Mouse (Mus musculus) neural tube, embryonic 14.5 days (tissue): ENCODE data around the gene Cym. TPM values are rescaled to one million over a fixed set of nuclear protein-coding genes. Genes with fewer than 3 reads are reported as not detected.

Source experiments
- ATAC-seq: fragments of 200-750 bp; cut with Nextera tagmentation; 2 replicates; pipeline ENCODE4 v1.8.0; 2017; ENCODE audit warnings: low read depth, mild to moderate bottlenecking, moderate TSS enrichment, moderate library complexity
- H3K27ac ChIP-seq: fragments of 300-500 bp; sonication (generic); 2 replicates; pipeline ENCODE4 v1.5.1; 2014; ENCODE audit warnings: low read depth, mild to moderate bottlenecking, control low read depth, low read length, moderate library complexity, mixed read lengths
- H3K27me3 ChIP-seq: fragments of 300-500 bp; sonication (generic); 2 replicates; pipeline ENCODE4 v1.6.1; 2014; ENCODE audit warnings: low read length; ENCODE audit not compliant: control insufficient read depth, insufficient read depth
- H3K36me3 ChIP-seq: fragments of 300-500 bp; sonication (generic); 2 replicates; pipeline ENCODE4 v1.6.1; 2014; ENCODE audit warnings: low read length, mixed read lengths; ENCODE audit not compliant: control insufficient read depth, insufficient read depth
- H3K4me1 ChIP-seq: fragments of 300-500 bp; sonication (generic); 2 replicates; pipeline ENCODE4 v1.6.1; 2014; ENCODE audit warnings: low read length; ENCODE audit not compliant: control insufficient read depth, insufficient read depth
- H3K4me2 ChIP-seq: fragments of 300-500 bp; sonication (generic); 2 replicates; pipeline ENCODE4 v1.6.1; 2014; ENCODE audit warnings: mild to moderate bottlenecking, low read depth, low read length, control low read depth
- H3K4me3 ChIP-seq: fragments of 300-500 bp; sonication (generic); 2 replicates; pipeline ENCODE4 v1.5.1; 2014; ENCODE audit warnings: low read depth, low read length, control low read depth, mixed read lengths
- H3K9ac ChIP-seq: fragments of 300-500 bp; sonication (generic); replicated peaks from 2 replicates; pipeline ENCODE4 v1.6.1; 2014; ENCODE audit warnings: low read depth, mild to moderate bottlenecking, control low read depth, low read length, mixed read lengths
- H3K9me3 ChIP-seq: fragments of 300-500 bp; sonication (generic); 2 replicates; pipeline ENCODE4 v1.6.1; 2016; ENCODE audit warnings: low read length; ENCODE audit not compliant: control insufficient read depth
- WGBS: fragments of 180-500 bp; shearing (Covaris S2); extraction: QIAGEN DNeasy Blood & Tissue Kit; methylation state at CpG from one replicate; pipeline ENCODE4 v1.1.7; 2014; 5-methylcytosine and 5-hydroxymethylcytosine counted together
- polyA plus RNA-seq: library from polyadenylated mRNA; unstranded; fragments of >200 nt; fragmentation: Nextera tagmentation; extraction: Ambion mirVana; gene quantifications from 2 replicates; pipeline ENCODE4 v1.2.1, GENCODE M21; 2014

Cym gene
- polyA plus RNA-seq, 1 experiment from 2014 or later, result 0.39 TPM

DNA sequence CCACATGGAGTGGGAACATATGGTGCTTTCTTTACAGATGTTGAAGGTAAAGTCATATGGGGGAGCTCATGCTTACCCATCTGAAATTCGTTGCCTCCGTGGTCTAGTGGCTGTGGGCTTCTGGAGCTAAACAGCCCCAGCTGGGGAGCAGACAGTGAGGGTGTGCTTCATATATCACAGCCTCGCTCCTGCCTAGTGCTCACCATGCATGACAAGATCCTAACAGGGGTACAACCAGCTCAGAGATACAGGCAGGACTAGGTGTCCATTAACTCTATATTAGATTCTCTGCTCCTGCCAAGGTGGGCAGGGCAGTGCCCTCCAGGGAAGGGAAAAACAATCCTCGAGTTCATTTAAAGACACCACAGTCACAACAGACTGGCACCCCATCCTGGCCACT, 9.7 kb upstream of the Cym start:
- no peaks in the 10 kb centered on the region for H3K9me3 ChIP-seq
- H3K36me3 ChIP-seq, result no peaks in the 10 kb centered on the region
- WGBS, result 57% methylated on average over 4 of the region's 4 CpGs
- no peak for ATAC-seq
- no peak overlapping the region for H3K9ac ChIP-seq
- no peaks in the 10 kb centered on the region for H3K27me3 ChIP-seq
- no peak overlapping the region for H3K27ac ChIP-seq
- no peaks in the 10 kb centered on the region for H3K4me1 ChIP-seq
- no peak overlapping the region for H3K4me3 ChIP-seq
- H3K4me2 ChIP-seq, result no peak overlapping the region

GRCm38 (mm10) chr3:107230527-107230926, 9.0 kb upstream of the Cym start, which contains the start of gene A630076J17Rik:
TSS of gene A630076J17Rik (plus strand) at chr3:107230614.
- ATAC-seq, result no peak
- no peak within 1 kb of the TSS for H3K4me2 ChIP-seq
- 67% methylated on average over 1 of the region's 1 CpGs for WGBS

GRCm38 (mm10) chr3:107229822-107230221, 8.3 kb upstream of the Cym start:
- WGBS, result 79% methylated on average over 5 of the region's 5 CpGs
- Histone ChIP-seq H3K27ac (no peak overlapping the region), H3K9ac (no peak overlapping the region), H3K4me1 (no peaks in the 10 kb centered on the region), H3K27me3 (no peaks in the 10 kb centered on the region), H3K9me3 (no peaks in the 10 kb centered on the region), H3K36me3 (no peaks in the 10 kb centered on the region), H3K4me3 (no peak overlapping the region), H3K4me2 (no peak overlapping the region)
- ATAC-seq, result no peak

More at GRCm38 (mm10) chr3:107230527-107230926, 9.0 kb upstream of the Cym start, which contains the start of gene A630076J17Rik:
- H3K27me3 ChIP-seq, result no peaks in the 10 kb centered on the region
- no peak within 1 kb of the TSS for H3K27ac ChIP-seq
- no peaks in the 10 kb centered on the region for H3K4me1 ChIP-seq
- H3K36me3 ChIP-seq, result no peaks in the 10 kb centered on the region
- no peaks in the 10 kb centered on the region for H3K9me3 ChIP-seq
- H3K9ac ChIP-seq, result no peak within 1 kb of the TSS
- no peak within 1 kb of the TSS for H3K4me3 ChIP-seq

GRCm38 (mm10) chr3:107229221-107229620, 7.7 kb upstream of the Cym start:
- H3K4me1 ChIP-seq, result no peaks in the 10 kb centered on the region
- no peak for ATAC-seq
- H3K9me3 ChIP-seq, result no peaks in the 10 kb centered on the region
- H3K36me3 ChIP-seq, result no peaks in the 10 kb centered on the region
- 81% methylated on average over 5 of the region's 5 CpGs for WGBS
- no peak overlapping the region for H3K9ac ChIP-seq
- no peak overlapping the region for H3K27ac ChIP-seq
- H3K4me2 ChIP-seq, result no peak overlapping the region
- no peak overlapping the region for H3K4me3 ChIP-seq
- H3K27me3 ChIP-seq, result no peaks in the 10 kb centered on the region

DNA sequence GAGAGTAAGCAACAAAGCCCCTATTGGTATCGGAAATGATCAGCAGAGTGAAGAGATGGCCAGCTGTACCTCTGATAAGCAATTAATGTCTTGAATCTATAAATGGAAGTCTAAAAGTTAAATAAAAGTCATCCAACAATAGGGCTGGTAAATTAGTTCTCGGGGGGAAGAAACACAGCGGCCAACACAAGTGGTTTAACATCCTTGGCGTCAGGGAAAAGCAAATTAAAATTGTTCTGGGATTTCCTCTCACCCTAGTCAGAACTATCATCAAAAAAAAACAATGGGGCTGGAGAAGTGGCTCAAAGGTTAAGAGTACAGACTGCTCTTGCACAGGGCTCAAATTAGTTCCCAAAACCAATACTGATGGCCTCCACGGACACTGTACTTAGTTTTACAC, 4.3 kb upstream of the Cym start:
- no peak for ATAC-seq
- Histone ChIP-seq H3K4me1 (no peaks in the 10 kb centered on the region), H3K4me3 (no peak overlapping the region), H3K9me3 (no peaks in the 10 kb centered on the region), H3K9ac (no peak overlapping the region), H3K36me3 (no peaks in the 10 kb centered on the region), H3K27ac (no peak overlapping the region), H3K27me3 (no peaks in the 10 kb centered on the region), H3K4me2 (no peak overlapping the region)
- 86% methylated on average over 5 of the region's 5 CpGs for WGBS

DNA sequence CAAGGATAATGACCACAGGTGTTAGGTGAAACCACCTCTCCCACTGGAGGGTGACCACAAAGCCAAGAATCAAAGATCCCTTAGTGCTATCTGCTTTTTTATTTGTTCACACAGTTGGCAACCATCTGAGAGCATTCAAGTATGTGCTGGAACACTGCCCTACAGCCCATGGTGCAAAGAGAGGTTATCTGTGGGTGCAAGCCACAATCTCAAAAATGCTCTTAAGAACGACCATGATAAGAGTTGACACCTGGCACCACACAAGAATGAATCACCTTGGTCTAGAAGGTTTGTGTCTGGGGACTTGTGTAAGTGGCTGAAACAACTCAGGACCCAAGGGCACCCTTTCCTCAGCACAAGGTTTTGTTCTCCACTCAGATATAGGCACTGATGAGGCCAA, 1.7 kb upstream of the Cym start:
- no peaks in the 10 kb centered on the region for H3K36me3 ChIP-seq
- ATAC-seq, result no peak
- H3K4me3 ChIP-seq, result no peak overlapping the region
- no peak overlapping the region for H3K4me2 ChIP-seq
- no peak overlapping the region for H3K9ac ChIP-seq
- no peaks in the 10 kb centered on the region for H3K27me3 ChIP-seq
- H3K4me1 ChIP-seq, result no peaks in the 10 kb centered on the region
- no peak overlapping the region for H3K27ac ChIP-seq
- no peaks in the 10 kb centered on the region for H3K9me3 ChIP-seq
- WGBS, result 78% methylated on average over 1 of the region's 1 CpGs

GRCm38 (mm10) chr3:107218572-107218971, 3.0 kb downstream of the Cym start:
- ATAC-seq, result no peak
- H3K36me3 ChIP-seq, result no peaks in the 10 kb centered on the region
- no peaks in the 10 kb centered on the region for H3K27me3 ChIP-seq
- no peak overlapping the region for H3K4me2 ChIP-seq
- H3K4me1 ChIP-seq, result no peaks in the 10 kb centered on the region
- no peak overlapping the region for H3K27ac ChIP-seq
- no peaks in the 10 kb centered on the region for H3K9me3 ChIP-seq
- H3K4me3 ChIP-seq, result no peak overlapping the region
- WGBS, result 95% methylated on average over 7 of the region's 7 CpGs
- H3K9ac ChIP-seq, result no peak overlapping the region

GRCm38 (mm10) chr3:107217101-107217480, 4.4 kb downstream of the Cym start:
- no peaks in the 10 kb centered on the region for H3K9me3 ChIP-seq
- no peak overlapping the region for H3K4me2 ChIP-seq
- no peaks in the 10 kb centered on the region for H3K36me3 ChIP-seq
- no peak overlapping the region for H3K4me3 ChIP-seq
- no peak for ATAC-seq
- WGBS, result 87% methylated on average over 3 of the region's 3 CpGs
- H3K27me3 ChIP-seq, result no peaks in the 10 kb centered on the region
- no peaks in the 10 kb centered on the region for H3K4me1 ChIP-seq
- H3K27ac ChIP-seq, result no peak overlapping the region
- no peak overlapping the region for H3K9ac ChIP-seq

GRCm38 (mm10) chr3:107216400-107217100, 5.0 kb downstream of the Cym start:
- Histone ChIP-seq H3K36me3 (no peaks in the 10 kb centered on the region), H3K27ac (no peak overlapping the region), H3K4me1 (no peaks in the 10 kb centered on the region), H3K4me2 (no peak overlapping the region), H3K9me3 (no peaks in the 10 kb centered on the region), H3K9ac (no peak overlapping the region), H3K27me3 (no peaks in the 10 kb centered on the region), H3K4me3 (no peak overlapping the region)
- WGBS, result 70% methylated on average over 8 of the region's 8 CpGs
- no peak for ATAC-seq
